Mouse (Mus musculus): Measurements from ENCODE around the gene Mcrip1.

DNA sequence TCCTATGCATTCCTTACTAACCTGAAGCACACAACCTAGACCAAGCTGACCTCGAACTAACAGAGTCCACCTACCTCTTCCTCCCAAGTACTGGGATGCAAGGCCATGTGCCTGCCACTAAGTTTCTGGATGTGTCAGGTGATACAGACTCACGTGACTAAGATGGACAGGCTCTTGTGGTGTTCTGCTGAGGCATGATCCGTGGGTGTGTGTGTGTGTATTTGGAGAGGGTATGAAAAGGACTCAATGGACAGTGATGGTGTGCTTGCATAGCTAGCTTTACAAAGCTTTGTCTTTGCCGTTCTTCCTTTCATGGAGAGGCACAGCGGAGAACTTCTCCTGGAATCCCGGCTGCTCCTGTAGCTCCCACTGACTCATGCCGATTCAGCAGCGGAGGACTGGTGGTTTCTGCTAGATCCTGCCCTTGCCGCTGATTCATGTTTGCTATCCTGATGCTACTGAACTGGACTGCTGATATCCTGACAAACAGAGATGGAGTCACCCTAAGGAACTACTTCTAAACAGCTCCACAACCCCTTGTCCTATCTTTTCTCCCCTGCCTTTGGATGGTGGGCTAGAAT is 41.1 kb downstream of the Mcrip1 start:
- no peak for TF ChIP-seq POLR2A (IDR thresholded peaks at IDR 0.05; ENCODE audit: low read depth, low read length)
- TF ChIP-seq CTCF (IDR thresholded peaks at IDR 0.05; ENCODE audit: borderline replicate concordance, insufficient read depth, low read length) = no peak
